Mouse (Mus musculus) forebrain, embryonic 15.5 days (tissue): ENCODE results near the gene Rfxank. TPM values are rescaled to one million over a fixed set of nuclear protein-coding genes. Genes with fewer than 3 reads are reported as not detected.
A peak's percentile ranks its signal among the peaks of the same experiment; 100 is the strongest.

Experiments used
- ATAC-seq: fragments of 200-750 bp; cut with Nextera tagmentation; replicated peaks from 2 replicates; pipeline ENCODE4 v1.8.0; 2017; ENCODE audit warnings: mild to moderate bottlenecking, moderate TSS enrichment, moderate library complexity
- H3K27ac ChIP-seq: fragments of 300-500 bp; sonication (generic); replicated peaks from 2 replicates; pipeline ENCODE4 v1.5.1; 2015; ENCODE audit warnings: mild to moderate bottlenecking, inconsistent platforms
- H3K27me3 ChIP-seq: fragments of 300-500 bp; sonication (generic); 2 replicates; pipeline ENCODE4 v1.6.1; 2015; ENCODE audit warnings: inconsistent platforms
- H3K36me3 ChIP-seq: fragments of 300-500 bp; sonication (generic); 2 replicates; pipeline ENCODE4 v1.6.1; 2015; ENCODE audit warnings: mild to moderate bottlenecking, inconsistent platforms
- H3K4me1 ChIP-seq: fragments of 300-500 bp; sonication (generic); 2 replicates; pipeline ENCODE4 v1.6.1; 2015; ENCODE audit warnings: inconsistent platforms
- H3K4me2 ChIP-seq: fragments of 300-500 bp; sonication (generic); replicated peaks from 2 replicates; pipeline ENCODE4 v1.6.1; 2015; ENCODE audit warnings: mild to moderate bottlenecking, inconsistent platforms
- H3K4me3 ChIP-seq: fragments of 300-500 bp; sonication (generic); 2 replicates; pipeline ENCODE4 v1.5.1; 2015; ENCODE audit warnings: mild to moderate bottlenecking, inconsistent platforms
- H3K9ac ChIP-seq: fragments of 300-500 bp; sonication (generic); replicated peaks from 2 replicates; pipeline ENCODE4 v1.6.1; 2015; ENCODE audit warnings: mild to moderate bottlenecking, inconsistent platforms
- H3K9me3 ChIP-seq: fragments of 300-500 bp; sonication (generic); 2 replicates; pipeline ENCODE4 v1.6.1; 2016; ENCODE audit warnings: inconsistent platforms
- WGBS: fragments of 180-500 bp; shearing (Covaris S2); methylation state at CpG from one replicate; pipeline ENCODE4 v1.1.7; 2015; ENCODE audit warnings: mixed read lengths; 5-methylcytosine and 5-hydroxymethylcytosine counted together
- polyA plus RNA-seq: library from polyadenylated mRNA; unstranded; fragments of >200 nt; fragmentation: Nextera tagmentation; extraction: Ambion mirVana; gene quantifications from 2 replicates; pipeline ENCODE4 v1.2.1, GENCODE M21; 2015

Gene Rfxank
- polyA plus RNA-seq, 1 experiment from 2014 or later, result 11.5 TPM

DNA sequence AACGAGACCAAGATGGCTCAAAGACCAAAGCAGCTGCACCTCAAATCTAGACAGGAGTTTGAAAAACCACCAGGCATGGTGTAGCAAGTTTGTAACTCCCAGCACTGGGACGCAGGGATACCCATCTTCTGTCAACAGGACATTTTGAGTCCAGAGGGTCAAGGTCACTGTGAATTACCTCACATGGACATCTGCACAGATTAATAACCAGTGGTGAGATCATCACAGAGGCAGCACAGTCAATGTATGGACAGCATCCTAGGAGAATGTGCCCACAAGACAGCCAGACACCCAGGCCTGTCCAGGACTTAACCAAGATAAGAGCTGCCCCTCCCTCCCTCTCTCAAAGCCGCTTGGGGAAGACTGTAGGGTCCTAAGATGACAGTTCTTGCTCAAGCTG, 31.2 kb upstream of the Rfxank start:
- H3K9me3 ChIP-seq, result no peaks in the 10 kb centered on the region
- no peak for ATAC-seq
- WGBS, result 86% methylated on average over 3 of the region's 3 CpGs

DNA sequence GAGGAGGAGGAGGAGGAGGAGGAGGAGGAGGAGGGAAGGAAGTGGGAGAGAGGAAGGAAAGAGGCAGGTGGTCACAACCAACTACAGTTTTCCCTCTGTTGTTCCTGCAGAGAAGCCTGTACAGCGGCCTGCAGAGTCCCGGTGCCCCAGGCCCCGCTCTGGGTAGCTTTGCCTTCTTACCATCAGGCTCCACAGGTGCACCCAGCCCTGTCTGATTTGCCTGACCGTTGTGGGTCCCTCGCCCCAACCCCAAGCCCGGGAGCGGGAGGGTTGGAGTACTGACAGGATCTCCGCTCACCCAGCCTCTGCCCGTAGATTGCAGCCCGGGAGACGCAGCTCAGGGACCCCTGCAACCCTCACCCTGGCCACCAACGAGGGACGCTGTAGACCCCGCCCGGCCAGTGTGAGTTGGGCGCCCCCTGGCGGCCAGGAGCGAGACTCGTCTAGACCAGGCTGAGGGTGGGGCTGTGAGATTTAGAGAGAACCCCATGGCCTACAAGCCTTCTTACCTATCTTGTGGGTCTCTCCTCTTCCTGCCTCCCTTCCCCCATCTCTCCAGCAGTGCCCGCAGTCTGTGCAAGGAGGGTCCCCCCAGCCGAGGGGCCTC, 27.7 kb upstream of the Rfxank start:
- peak overlapping the region; percentile 51 for H3K4me2 ChIP-seq
- 0 out of 2 replicates have a peak, but pooled peaks cover 5% of the 10 kb centered on the region for H3K4me1 ChIP-seq

More for the DNA sequence above, 31.2 kb upstream of the Rfxank start:
- H3K4me2 ChIP-seq, result no peak overlapping the region
- H3K4me1 ChIP-seq, result peaks cover 24% of the 10 kb centered on the region
- H3K36me3 ChIP-seq, result no peaks in the 10 kb centered on the region
- H3K27ac ChIP-seq, result no peak overlapping the region
- H3K4me3 ChIP-seq, result no peak overlapping the region
- H3K9ac ChIP-seq, result no peak overlapping the region
- no peaks in the 10 kb centered on the region; the same call in 1 of the 2 replicates for H3K27me3 ChIP-seq

DNA sequence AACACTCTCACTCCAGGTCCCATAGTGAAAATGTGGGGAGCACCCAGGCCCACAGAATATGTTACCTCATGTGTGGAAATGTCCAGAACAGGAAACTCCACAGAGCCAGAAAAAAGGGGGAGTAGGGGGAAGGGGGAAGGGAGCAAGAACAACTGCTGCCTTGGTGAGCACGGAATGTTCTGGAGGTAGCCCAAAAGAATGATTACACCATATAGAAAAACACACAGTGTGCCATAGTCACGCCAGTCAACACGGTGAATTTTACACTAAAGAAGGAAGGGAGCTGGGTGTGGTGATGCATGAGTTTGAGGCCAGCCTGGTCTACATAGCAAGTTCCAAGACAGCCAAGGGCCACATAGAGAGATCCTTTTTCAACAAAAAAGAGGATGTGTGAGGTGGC, 24.4 kb upstream of the Rfxank start:
- no peaks in the 10 kb centered on the region for H3K9me3 ChIP-seq
- no peak overlapping the region for H3K27ac ChIP-seq
- no peak overlapping the region for H3K4me3 ChIP-seq
- H3K36me3 ChIP-seq, result no peaks in the 10 kb centered on the region
- ATAC-seq, result no peak
- WGBS, result 80% methylated on average over 3 of the region's 3 CpGs
- no peaks in the 10 kb centered on the region; the same call in 1 of the 2 replicates for H3K27me3 ChIP-seq
- no peak overlapping the region for H3K4me2 ChIP-seq
- H3K9ac ChIP-seq, result no peak overlapping the region
- H3K4me1 ChIP-seq, result peaks cover 9% of the 10 kb centered on the region; the same call in 1 of the 2 replicates

More for the DNA sequence above, 27.7 kb upstream of the Rfxank start:
- ATAC-seq, result peak; percentile 82
- 2% methylated on average over 21 of the region's 21 CpGs for WGBS
- no peaks in the 10 kb centered on the region for H3K9me3 ChIP-seq
- H3K27me3 ChIP-seq, result no peaks in the 10 kb centered on the region; the same call in 1 of the 2 replicates
- H3K27ac ChIP-seq, result no peak overlapping the region
- no peaks in the 10 kb centered on the region for H3K36me3 ChIP-seq
- 0 out of 2 replicates have a peak overlapping the region, but pooled peaks have one; percentile 13 for H3K9ac ChIP-seq
- peak overlapping the region; percentile 28 for H3K4me3 ChIP-seq

DNA sequence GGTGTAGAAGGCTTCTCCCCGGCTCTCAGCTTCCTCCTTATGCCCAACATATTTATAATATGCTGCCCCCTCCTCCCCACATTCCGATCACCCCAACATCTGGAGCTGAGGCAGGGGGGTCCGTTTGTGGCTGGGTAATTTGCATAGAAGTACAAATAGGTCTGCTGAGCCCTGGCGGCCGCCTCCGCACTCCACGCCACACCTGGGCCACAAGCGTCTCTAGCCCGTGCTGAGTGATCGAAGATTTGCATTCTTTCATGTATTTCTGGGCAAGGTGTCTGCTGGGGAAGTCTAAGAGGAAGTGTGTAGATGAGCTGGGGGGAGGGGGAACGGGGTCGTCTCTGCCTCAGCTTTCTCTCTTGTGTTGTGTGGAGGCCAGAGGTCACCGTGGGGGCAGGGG, 21.1 kb upstream of the Rfxank start:
- no peaks in the 10 kb centered on the region for H3K27me3 ChIP-seq
- no peaks in the 10 kb centered on the region for H3K9me3 ChIP-seq
- H3K9ac ChIP-seq, result no peak overlapping the region
- 64% methylated on average over 13 of the region's 13 CpGs for WGBS
- peaks cover 5% of the 10 kb centered on the region; the same call in 1 of the 2 replicates for H3K4me1 ChIP-seq
- no peak overlapping the region for H3K27ac ChIP-seq
- no peak for ATAC-seq
- H3K36me3 ChIP-seq, result no peaks in the 10 kb centered on the region
- H3K4me2 ChIP-seq, result no peak overlapping the region
- no peak overlapping the region for H3K4me3 ChIP-seq

DNA sequence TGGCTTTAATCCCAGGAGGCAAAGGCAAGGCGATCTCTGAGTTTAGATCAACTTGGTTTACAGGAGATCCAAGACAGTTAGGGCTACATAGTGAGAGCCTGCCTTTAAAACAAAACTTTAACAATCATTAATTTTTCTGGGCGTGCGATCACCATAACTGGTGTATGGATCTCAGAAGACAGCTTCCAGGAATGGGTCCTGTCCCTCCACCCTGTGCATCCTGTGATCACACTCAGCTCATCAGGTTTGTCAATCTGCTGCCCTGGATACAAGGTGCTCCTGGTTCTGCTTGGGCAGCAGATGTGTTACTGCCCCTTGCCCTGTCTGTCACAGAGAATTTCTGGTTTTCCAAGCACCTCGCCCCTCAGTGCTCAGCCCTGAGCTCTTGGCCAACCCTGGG, 20.3 kb upstream of the Rfxank start:
- Histone ChIP-seq H3K4me1 (peaks cover 5% of the 10 kb centered on the region; the same call in 1 of the 2 replicates), H3K9ac (no peak overlapping the region), H3K36me3 (no peaks in the 10 kb centered on the region), H3K4me3 (no peak overlapping the region), H3K27ac (no peak overlapping the region), H3K27me3 (0 out of 2 replicates have a peak, but pooled peaks cover 3% of the 10 kb centered on the region), H3K9me3 (no peaks in the 10 kb centered on the region), H3K4me2 (no peak overlapping the region)
- ATAC-seq, result no peak
- 85% methylated on average over 4 of the region's 4 CpGs for WGBS

DNA sequence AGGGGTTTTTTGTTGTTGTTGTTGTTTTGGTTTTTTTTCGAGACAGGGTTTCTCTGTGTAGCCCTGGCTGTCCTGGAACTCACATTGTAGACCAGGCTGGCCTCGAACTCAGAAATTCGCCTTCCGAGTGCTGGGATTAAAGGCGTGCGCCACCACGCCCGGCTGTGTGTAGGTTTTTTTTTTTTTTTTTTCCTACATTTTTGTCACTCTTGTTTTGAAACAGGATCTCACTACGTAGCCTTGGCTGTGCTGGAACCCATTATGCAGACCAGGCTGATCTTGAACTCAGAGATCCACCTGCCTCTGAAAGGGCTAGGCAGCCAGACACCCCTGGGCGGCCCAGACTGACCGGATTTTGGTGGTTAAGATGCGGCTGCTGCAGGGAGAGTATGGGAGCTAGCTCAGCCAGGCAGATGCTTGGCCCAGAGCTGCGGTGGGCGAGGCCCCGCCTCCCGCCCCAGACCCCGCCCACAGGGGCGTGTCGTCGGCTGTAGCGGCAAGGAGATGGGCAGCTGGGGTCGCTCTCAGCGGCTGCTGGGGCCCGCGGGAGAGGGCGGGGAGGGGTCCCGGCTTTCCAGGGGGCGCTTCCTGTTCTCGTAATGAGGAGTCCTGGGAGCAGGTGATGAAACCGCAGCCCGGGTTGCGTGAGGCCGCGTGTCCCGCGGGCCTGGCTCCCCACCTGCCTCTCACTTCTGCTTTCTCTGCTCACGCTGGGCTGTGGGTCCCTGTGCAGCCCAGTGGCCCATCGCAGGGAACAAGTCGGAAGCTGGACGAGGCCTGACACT, 19.3 kb upstream of the Rfxank start:
- H3K27ac ChIP-seq, result no peak overlapping the region
- peak overlapping the region; percentile 53 for H3K4me3 ChIP-seq
- peak overlapping the region; percentile 71 for H3K4me2 ChIP-seq
- H3K9me3 ChIP-seq, result no peaks in the 10 kb centered on the region
- H3K27me3 ChIP-seq, result 0 out of 2 replicates have a peak, but pooled peaks cover 3% of the 10 kb centered on the region
- H3K9ac ChIP-seq, result peak overlapping the region; percentile 54
- peaks cover 5% of the 10 kb centered on the region; the same call in 1 of the 2 replicates for H3K4me1 ChIP-seq
- H3K36me3 ChIP-seq, result no peaks in the 10 kb centered on the region
- 10% methylated on average over 40 of the region's 40 CpGs for WGBS
- peak; percentile 93 for ATAC-seq

DNA sequence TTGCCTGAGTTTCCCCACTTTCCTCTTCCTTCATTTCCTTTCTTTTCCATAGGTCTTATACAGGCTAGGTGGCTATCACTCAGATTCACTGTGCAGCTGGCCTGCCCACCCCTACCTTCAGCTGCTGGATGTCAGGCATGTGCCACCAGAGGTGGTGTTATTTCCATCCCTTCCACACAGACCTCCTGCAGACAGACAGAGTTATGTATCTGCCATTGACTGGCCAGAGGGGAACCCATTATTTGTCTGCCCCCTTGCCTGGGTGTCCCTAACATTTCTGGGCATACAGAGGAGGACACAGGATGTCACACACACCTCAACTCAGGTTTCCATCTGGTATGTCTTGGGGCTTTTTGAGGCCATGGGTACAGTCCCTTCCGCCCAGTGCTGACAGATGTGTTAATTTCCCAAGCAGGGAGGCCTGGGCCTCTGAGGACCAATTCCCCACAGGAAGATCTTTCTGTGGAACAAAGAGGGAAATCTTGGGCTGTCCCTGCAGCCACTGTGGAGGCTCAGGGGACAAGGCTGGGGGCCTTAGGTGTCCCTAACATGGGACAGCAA, 18.4 kb upstream of the Rfxank start:
- Histone ChIP-seq H3K9ac (no peak overlapping the region), H3K9me3 (no peaks in the 10 kb centered on the region), H3K27me3 (0 out of 2 replicates have a peak, but pooled peaks cover 3% of the 10 kb centered on the region), H3K36me3 (no peaks in the 10 kb centered on the region), H3K27ac (no peak overlapping the region), H3K4me1 (peaks cover 9% of the 10 kb centered on the region), H3K4me2 (no peak overlapping the region), H3K4me3 (no peak overlapping the region)
- WGBS, result 100% methylated on average over 1 of the region's 1 CpGs
- no peak for ATAC-seq

DNA sequence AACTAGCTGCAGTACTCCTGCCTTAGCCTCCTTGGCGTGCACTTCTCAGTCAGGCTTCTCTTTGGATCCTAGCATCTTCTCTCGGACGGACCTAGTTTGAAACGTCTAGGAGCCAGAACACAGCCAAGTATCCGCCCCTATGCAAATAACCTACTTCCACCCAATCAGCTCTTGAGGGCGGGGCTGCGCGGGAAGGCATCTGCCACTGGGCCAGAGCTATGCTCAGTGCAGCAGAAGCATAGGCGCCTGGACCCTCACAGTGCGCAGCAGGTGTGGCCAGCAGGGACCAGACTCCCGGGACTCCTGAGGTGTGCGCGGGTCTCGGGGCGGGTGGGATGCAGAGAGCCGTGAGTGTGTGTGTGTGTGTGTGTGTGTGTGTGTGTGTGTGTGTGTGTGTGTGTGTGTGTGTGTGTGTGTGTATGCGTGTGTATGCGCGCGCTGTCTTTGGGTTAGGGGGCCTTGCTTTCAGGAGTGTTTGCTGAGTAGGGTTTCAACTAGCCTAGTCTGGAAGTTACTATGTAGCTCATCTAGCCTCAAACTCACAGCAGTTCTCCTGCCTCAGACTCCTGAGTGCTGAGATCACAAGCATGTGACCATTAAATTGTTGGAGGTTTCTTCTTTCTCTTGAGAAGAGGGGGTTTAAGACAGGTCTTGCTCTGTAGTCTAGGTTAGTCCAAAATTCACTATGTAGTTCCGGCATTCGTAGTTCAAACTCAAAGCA, 13.7 kb upstream of the Rfxank start:
- Histone ChIP-seq H3K4me2 (peak overlapping the region; percentile 36), H3K9me3 (no peaks in the 10 kb centered on the region), H3K27me3 (0 out of 2 replicates have a peak, but pooled peaks cover 3% of the 10 kb centered on the region), H3K27ac (no peak overlapping the region), H3K4me1 (peaks cover 6% of the 10 kb centered on the region), H3K9ac (no peak overlapping the region), H3K4me3 (0 out of 2 replicates have a peak overlapping the region, but pooled peaks have one; percentile 14), H3K36me3 (no peaks in the 10 kb centered on the region; the same call in 1 of the 2 replicates)
- 14% methylated on average over 22 of the region's 22 CpGs for WGBS
- peak; percentile 93 for ATAC-seq

DNA sequence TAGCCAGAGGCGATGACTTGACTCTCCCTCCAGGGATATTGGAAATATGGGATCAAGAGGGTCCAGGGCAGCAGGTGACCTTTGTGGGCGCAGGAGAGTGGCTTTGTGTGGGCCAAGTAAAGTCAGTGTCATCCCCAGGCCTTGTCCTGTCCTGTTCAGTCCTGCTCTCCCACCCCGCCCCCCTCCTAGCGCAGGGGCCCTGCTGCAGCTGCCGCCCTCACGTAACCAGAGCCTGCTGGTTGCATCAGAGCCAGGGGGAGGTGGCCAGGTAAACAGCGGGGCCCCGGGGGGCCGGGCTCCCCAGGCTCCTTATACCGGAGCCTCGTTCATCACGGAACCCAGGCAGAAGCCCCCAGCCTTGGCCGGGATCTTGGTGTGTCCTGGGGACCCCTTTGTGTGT, 11.2 kb upstream of the Rfxank start:
- H3K4me3 ChIP-seq, result no peak overlapping the region
- no peak overlapping the region for H3K9ac ChIP-seq
- H3K4me2 ChIP-seq, result no peak overlapping the region
- 18% methylated on average over 13 of the region's 13 CpGs for WGBS
- H3K4me1 ChIP-seq, result peaks cover 6% of the 10 kb centered on the region
- peaks cover 18% of the 10 kb centered on the region for H3K36me3 ChIP-seq
- no peak overlapping the region for H3K27ac ChIP-seq
- ATAC-seq, result no peak
- 0 out of 2 replicates have a peak, but pooled peaks cover 3% of the 10 kb centered on the region for H3K27me3 ChIP-seq
- no peaks in the 10 kb centered on the region for H3K9me3 ChIP-seq

DNA sequence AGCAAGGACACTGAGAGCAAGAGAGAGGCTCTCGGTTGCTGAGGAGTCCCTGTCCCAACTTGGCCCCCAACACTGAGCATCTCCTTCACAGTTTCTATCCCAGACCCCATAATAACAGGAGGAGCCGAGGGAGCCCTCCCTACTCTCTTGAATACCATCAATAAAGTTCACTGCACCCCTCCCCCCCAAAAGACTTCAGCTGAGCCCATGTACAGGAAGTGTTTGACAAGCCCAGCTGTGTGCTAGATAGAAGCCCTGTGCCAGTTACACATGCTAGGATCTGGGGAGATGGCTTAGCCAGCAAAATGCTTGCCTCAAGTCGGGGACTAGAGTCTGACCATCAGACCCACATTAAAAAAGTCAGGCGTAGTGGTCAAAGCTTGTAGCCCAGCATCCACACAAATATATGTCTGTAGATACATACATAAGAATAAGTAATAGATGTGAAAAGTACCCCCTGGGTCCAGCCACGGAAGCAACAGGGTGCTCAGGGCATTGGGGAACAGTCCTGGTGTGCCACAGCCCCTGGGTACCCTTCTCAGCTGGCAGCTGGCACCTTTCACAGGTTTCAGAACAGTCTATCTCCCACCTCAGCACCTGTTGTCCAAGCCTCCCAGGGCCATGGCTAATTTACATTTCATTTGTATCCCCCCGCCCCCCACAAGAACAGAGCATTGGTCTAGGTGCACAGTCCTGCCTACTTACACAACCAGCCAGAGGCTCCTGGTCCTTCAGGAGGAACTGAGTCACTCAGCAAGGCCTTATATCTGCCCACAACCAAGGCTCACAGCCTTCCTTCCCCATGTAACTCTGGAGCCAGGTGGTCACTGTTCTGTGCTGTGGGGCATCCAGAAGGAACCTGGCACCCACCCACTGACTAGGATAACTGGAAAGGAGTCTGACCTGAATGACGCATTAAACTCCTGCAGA, 9.0 kb upstream of the Rfxank start:
- Histone ChIP-seq H3K4me2 (no peak overlapping the region), H3K9ac (no peak overlapping the region), H3K27ac (no peak overlapping the region), H3K9me3 (no peaks in the 10 kb centered on the region), H3K4me1 (peaks cover 6% of the 10 kb centered on the region), H3K4me3 (no peak overlapping the region), H3K36me3 (peaks cover 29% of the 10 kb centered on the region), H3K27me3 (no peaks in the 10 kb centered on the region)
- ATAC-seq, result no peak
- WGBS, result 86% methylated on average over 7 of the region's 7 CpGs

DNA sequence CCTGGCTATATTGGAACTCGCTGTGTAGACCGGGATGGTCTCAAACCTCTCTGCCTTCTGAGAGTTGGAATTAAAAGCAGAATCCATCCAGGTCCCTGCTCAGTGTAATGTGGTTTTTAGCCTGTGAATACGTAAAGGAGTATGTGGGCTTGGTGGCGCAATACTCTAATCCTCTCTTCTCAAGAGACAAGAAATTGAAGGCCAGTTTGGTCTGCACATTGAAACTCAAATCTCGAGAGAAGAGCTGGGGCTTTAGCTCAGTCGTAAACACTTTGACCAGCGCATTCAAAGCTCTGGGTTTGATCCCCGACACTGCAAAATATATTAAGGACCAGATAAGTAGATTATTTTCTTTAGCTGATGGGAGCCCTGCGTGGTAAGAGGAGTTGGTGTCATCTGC, 1.0 kb upstream of the Rfxank start:
- Histone ChIP-seq H3K27me3 (no peaks in the 10 kb centered on the region), H3K36me3 (peaks cover 17% of the 10 kb centered on the region), H3K4me2 (peak overlapping the region; percentile 66), H3K9ac (peak overlapping the region; percentile 81), H3K4me3 (peak overlapping the region; percentile 75), H3K9me3 (no peaks in the 10 kb centered on the region), H3K27ac (peak overlapping the region; percentile 90), H3K4me1 (peaks cover 23% of the 10 kb centered on the region)
- no peak; the same call in 1 of the 2 replicates for ATAC-seq
- WGBS, result 10% methylated on average over 9 of the region's 9 CpGs
